Mouse (Mus musculus): ENCODE results near the gene Gm28710.
A peak's percentile ranks its signal among the peaks of the same experiment; 100 is the strongest.

Gene Gm28710

GRCm38 (mm10) chr5:16791243-16791860 is at the start of gene Gm28710:
Gene Gm28710 (plus strand): TSS chr5:16791810.
- no peak for DNase-seq (ENCODE audit: low read depth, low spot score)

GRCm38 (mm10) chr5:16777176-16777575 is 14.4 kb upstream of the Gm28710 start:
- no peak for DNase-seq (ENCODE audit: low read depth, low spot score)

GRCm38 (mm10) chr5:16778610-16779172 is 12.9 kb upstream of the Gm28710 start:
- no peak for DNase-seq (ENCODE audit: low read depth, low spot score)

GRCm38 (mm10) chr5:16785627-16786026 is 6.0 kb upstream of the Gm28710 start:
- DNase-seq (ENCODE audit: low read depth, low spot score): no peak

GRCm38 (mm10) chr5:16794972-16795371 is 3.4 kb downstream of the Gm28710 start:
- DNase-seq (ENCODE audit: low read depth, low spot score): no peak

- no peak for DNase-seq (ENCODE audit: low read depth, low spot score)
Observed at GRCm38 (mm10) chr5:16802726-16803125, 11.1 kb downstream of the Gm28710 start.

- peak; percentile 77 for DNase-seq (ENCODE audit: low read depth, low spot score)
Observed at GRCm38 (mm10) chr5:16838991-16839390, 47.4 kb downstream of the Gm28710 start.

- DNase-seq (ENCODE audit: low read depth, low spot score): peak; percentile 50
Observed at GRCm38 (mm10) chr5:16869309-16869915, 77.8 kb downstream of the Gm28710 start.

GRCm38 (mm10) chr5:16894161-16894560 is 102.6 kb downstream of the Gm28710 start:
- DNase-seq (ENCODE audit: low read depth, low spot score): no peak

GRCm38 (mm10) chr5:16919791-16920190 is 128.2 kb downstream of the Gm28710 start:
- DNase-seq (ENCODE audit: low read depth, low spot score): no peak

- no peak for DNase-seq (ENCODE audit: low read depth, low spot score)
Observed at GRCm38 (mm10) chr5:16922473-16922872, 130.9 kb downstream of the Gm28710 start.

Data from ES-CJ7 (cell line).